8 mouse cellular contexts compared by ENCODE assay signal in genomic region chr3:96103901-96104260, GRCm38 (mm10). TPM values are rescaled to one million over a fixed set of nuclear protein-coding genes. Genes with fewer than 3 reads are reported as not detected.
DNase-seq lines count a peak whose midpoint lies in the region; ATAC-seq and TF ChIP-seq lines count a peak whose summit lies in the region.

No protein-coding gene starts in this region.

- H3K4me1 ChIP-seq in heart, embryonic 11.5 days (ENCODE audit: control insufficient read depth, insufficient read depth, low read length): peaks cover 11% of the 10 kb centered on the region
- H3K4me1 ChIP-seq in CH12.LX (ENCODE audit: control insufficient read depth in 1 of 2, insufficient read depth in 2 of 2): peaks cover 18 to 65% of the 10 kb centered on the region in 2 experiments
- H3K4me1 ChIP-seq in forebrain, embryonic 13.5 days: peaks cover 30% of the 10 kb centered on the region
- H3K4me1 ChIP-seq in liver, embryonic 15.5 days (replicated peaks): peaks cover 42% of the 10 kb centered on the region

- peaks cover 21% of the 10 kb centered on the region for H3K79me2 ChIP-seq in CH12.LX (replicated peaks; ENCODE audit: control insufficient read depth, extremely low read depth, insufficient read depth, poor library complexity, severe bottlenecking)

- no peak for TF ChIP-seq POLR2A in CH12.LX (IDR thresholded peaks at IDR 0.05; ENCODE audit: low read depth, low read length)

- DNase-seq in heart, adult 11 months: no peak
- DNase-seq in CH12.LX (ENCODE audit: extremely low read depth): no peak
- no peak for DNase-seq in ovary, adult 18-20 months (ENCODE audit: low spot score)
- DNase-seq in frontal cortex, postnatal 25 days (ENCODE audit: low spot score in 2 of 2): no peak
- DNase-seq in embryo, embryonic 9.5 days (ENCODE audit: extremely low spot score): no peak

- no peaks in the 10 kb centered on the region for H3K9me3 ChIP-seq in heart, embryonic 11.5 days (replicated peaks; ENCODE audit: control insufficient read depth, low read length)
- H3K9me3 ChIP-seq in CH12.LX (replicated peaks; ENCODE audit: low read length): no peaks in the 10 kb centered on the region
- H3K9me3 ChIP-seq in forebrain, embryonic 13.5 days (replicated peaks): no peaks in the 10 kb centered on the region
- no peaks in the 10 kb centered on the region for H3K9me3 ChIP-seq in liver, embryonic 15.5 days (replicated peaks)

- no peak for TF ChIP-seq RAD21 in CH12.LX (IDR thresholded peaks at IDR 0.05; ENCODE audit: low read depth, low read length)

- no peak for TF ChIP-seq CTCF in CH12.LX (conservative IDR thresholded peaks at IDR 0.05 in 1 of 2, IDR thresholded peaks at IDR 0.05 in 1 of 2; ENCODE audit: low read depth in 2 of 2, low read length in 2 of 2)

- 3% methylated on average over 8 of the region's 8 CpGs for WGBS in heart, embryonic 11.5 days (ENCODE audit: insufficient replicate concordance)
- WGBS in forebrain, embryonic 13.5 days: 2% methylated on average over 8 of the region's 8 CpGs
- WGBS in liver, embryonic 15.5 days (ENCODE audit: insufficient replicate concordance): 7% methylated on average over 8 of the region's 8 CpGs

- 0 out of 2 replicates have a peak, but pooled peaks have one; percentile 14 for TF ChIP-seq EP300 in CH12.LX (IDR thresholded peaks at IDR 0.05; ENCODE audit: low read length)

- ATAC-seq in heart, embryonic 11.5 days (replicated peaks; ENCODE audit: insufficient number of reproducible peaks, low FRiP score, low TSS enrichment): peak; percentile 4; the same call in 1 of the 2 replicates
- ATAC-seq in forebrain, embryonic 13.5 days: peak; percentile 61
- ATAC-seq in liver, embryonic 15.5 days (ENCODE audit: insufficient read depth): peak; percentile 14; the same call in 1 of the 2 replicates

- H3K27me3 ChIP-seq in heart, embryonic 11.5 days (ENCODE audit: control insufficient read depth, insufficient read depth, low read length): no peaks in the 10 kb centered on the region
- H3K27me3 ChIP-seq in CH12.LX (replicated peaks): no peaks in the 10 kb centered on the region
- H3K27me3 ChIP-seq in forebrain, embryonic 13.5 days: no peaks in the 10 kb centered on the region
- no peaks in the 10 kb centered on the region; the same call in 1 of the 2 replicates for H3K27me3 ChIP-seq in liver, embryonic 15.5 days

- no peaks in the 10 kb centered on the region for H3K36me3 ChIP-seq in heart, embryonic 11.5 days (ENCODE audit: control insufficient read depth, insufficient read depth, low read length)
- H3K36me3 ChIP-seq in CH12.LX (replicated peaks in 1 of 2; ENCODE audit: control insufficient read depth in 1 of 2, insufficient read depth in 1 of 2, low read length in 1 of 2): peaks cover 0 to 10% of the 10 kb centered on the region in 2 experiments
- no peaks in the 10 kb centered on the region for H3K36me3 ChIP-seq in forebrain, embryonic 13.5 days (ENCODE audit: poor library complexity, severe bottlenecking)
- no peaks in the 10 kb centered on the region for H3K36me3 ChIP-seq in liver, embryonic 15.5 days (replicated peaks)

- in situ Hi-C loops in CH12.LX (cut with MboI; ENCODE audit: low pct_ligation_motif_present, low pct_unique_long_range_greater_than_20kb, low sequenced_read_pairs): no loop called here

- peak overlapping the region; percentile 93 for H3K4me3 ChIP-seq in heart, embryonic 11.5 days (ENCODE audit: low read depth, low read length)
- peak overlapping the region; percentile 51 to 86 (median 70) for H3K4me3 ChIP-seq in CH12.LX (replicated peaks in 1 of 3; ENCODE audit: low read depth in 2 of 3, low read length in 2 of 3, poor library complexity in 1 of 3)
- H3K4me3 ChIP-seq in forebrain, embryonic 13.5 days: peak overlapping the region; percentile 72
- peak overlapping the region; percentile 96 for H3K4me3 ChIP-seq in liver, embryonic 15.5 days (replicated peaks)

- H3K27ac ChIP-seq in heart, embryonic 11.5 days (ENCODE audit: low read depth, low read length): peak overlapping the region; percentile 96
- no peak overlapping the region for H3K27ac ChIP-seq in CH12.LX (ENCODE audit: insufficient read depth, low read depth)
- peak overlapping the region; percentile 52 for H3K27ac ChIP-seq in forebrain, embryonic 13.5 days
- H3K27ac ChIP-seq in liver, embryonic 15.5 days (replicated peaks): peak overlapping the region; percentile 93

- peak overlapping the region; percentile 81 for H3K4me2 ChIP-seq in heart, embryonic 11.5 days
- H3K4me2 ChIP-seq in CH12.LX (ENCODE audit: insufficient read depth, low read depth, poor library complexity, severe bottlenecking): peak overlapping the region; percentile 37
- peak overlapping the region; percentile 89 for H3K4me2 ChIP-seq in forebrain, embryonic 13.5 days
- H3K4me2 ChIP-seq in liver, embryonic 15.5 days: peak overlapping the region; percentile 83

- H3K9ac ChIP-seq in heart, embryonic 11.5 days (ENCODE audit: low read depth, low read length): peak overlapping the region; percentile 97
- H3K9ac ChIP-seq in CH12.LX (ENCODE audit: insufficient read depth, low read depth): peak overlapping the region; percentile 83
- H3K9ac ChIP-seq in forebrain, embryonic 13.5 days: peak overlapping the region; percentile 88
- H3K9ac ChIP-seq in liver, embryonic 15.5 days: peak overlapping the region; percentile 98

- dilution Hi-C loops in CH12.LX (cut with MboI; ENCODE audit: extremely low pct_ligation_motif_present, extremely low pct_unique_long_range_greater_than_20kb, low sequenced_read_pairs): no loop called here

TF ChIP-seq in CH12.LX, 34 proteins besides CTCF, POLR2A, EP300 and RAD21:
- TF ChIP-seq NELFE (IDR thresholded peaks at IDR 0.05; ENCODE audit: low read depth, low read length) (no peak), KAT2A (IDR thresholded peaks at IDR 0.05; ENCODE audit: insufficient replicate concordance, low read length) (no peak), ELF1 (IDR thresholded peaks at IDR 0.05; ENCODE audit: low read depth, low read length) (no peak), USF2 (conservative IDR thresholded peaks at IDR 0.05; ENCODE audit: low read depth, low read length) (no peak)
TF ChIP-seq in CH12.LX: peak in this region for 0.

RNA-seq across cellular contexts. Expression of gene Otud7b, which starts 0.4 kb away (rescaled TPM):
- polyA plus RNA-seq in heart, embryonic 11.5 days (2014; fragmentation: Nextera tagmentation; extraction: Ambion mirVana): 8.7 and 9.3 TPM in 2 replicates
- 14.4 and 14.9 TPM in 2 replicates for total RNA-seq in CH12.LX (2012; rRNA removed)
- 10.9 and 12.3 TPM in 2 replicates for total RNA-seq in CH12.LX (2014; rRNA removed)
- 17.7 and 18.7 TPM in 2 replicates for polyA plus RNA-seq in CH12.LX (2012; ENCODE audit: insufficient read length, low read depth)
- 11.9 and 12.4 TPM in 2 replicates for polyA plus RNA-seq in forebrain, embryonic 13.5 days (2015; fragmentation: Nextera tagmentation; extraction: Ambion mirVana)
- polyA plus RNA-seq in liver, embryonic 15.5 days (2015; fragmentation: Nextera tagmentation; extraction: Ambion mirVana): 10.3 and 12.0 TPM in 2 replicates

RNA-seq across cellular contexts. Expression of gene Vps45, which starts 45.6 kb away (rescaled TPM):
- polyA plus RNA-seq in heart, embryonic 11.5 days (2014; fragmentation: Nextera tagmentation; extraction: Ambion mirVana): 20.4 and 23.9 TPM in 2 replicates
- total RNA-seq in CH12.LX (2012; rRNA removed) (19.1 and 20.8 TPM in 2 replicates), CH12.LX (2014; rRNA removed) (16.8 and 19.6 TPM in 2 replicates)
- 14.5 and 16.2 TPM in 2 replicates for polyA plus RNA-seq in CH12.LX (2012; ENCODE audit: insufficient read length, low read depth)
- 51.9 and 62.2 TPM in 2 replicates for polyA plus RNA-seq in forebrain, embryonic 13.5 days (2015; fragmentation: Nextera tagmentation; extraction: Ambion mirVana)
- polyA plus RNA-seq in liver, embryonic 15.5 days (2015; fragmentation: Nextera tagmentation; extraction: Ambion mirVana): 12.6 and 14.1 TPM in 2 replicates

RNA-seq across cellular contexts. Expression of gene Mtmr11, which starts 57.9 kb away (rescaled TPM):
- polyA plus RNA-seq in heart, embryonic 11.5 days (2014; fragmentation: Nextera tagmentation; extraction: Ambion mirVana): 8.6 and 10.4 TPM in 2 replicates
- total RNA-seq in CH12.LX (2012; rRNA removed) (0.81 and 1.0 TPM in 2 replicates), CH12.LX (2014; rRNA removed) (0.45 and 0.83 TPM in 2 replicates)
- polyA plus RNA-seq in CH12.LX (2012; ENCODE audit: insufficient read length, low read depth): 0.82 and 2.5 TPM in 2 replicates
- 9.0 and 12.9 TPM in 2 replicates for polyA plus RNA-seq in forebrain, embryonic 13.5 days (2015; fragmentation: Nextera tagmentation; extraction: Ambion mirVana)
- 2.3 and 3.7 TPM in 2 replicates for polyA plus RNA-seq in liver, embryonic 15.5 days (2015; fragmentation: Nextera tagmentation; extraction: Ambion mirVana)

Comparison
In these comparisons a context has a peak if more than half of its experiments do, and no peak if none do; other contexts are left out.
1. ATAC-seq: peak in every context shown above with its lines; median percentile 61 in forebrain, embryonic 13.5 days; 14 in liver, embryonic 15.5 days; 4 in heart, embryonic 11.5 days.
2. H3K4me2 ChIP-seq: peak in every context shown above with its lines; median percentile 89 in forebrain, embryonic 13.5 days; 83 in liver, embryonic 15.5 days; 81 in heart, embryonic 11.5 days; 37 in CH12.LX.